21 mouse cellular contexts compared by ENCODE assay signal in the genomic region with DNA sequence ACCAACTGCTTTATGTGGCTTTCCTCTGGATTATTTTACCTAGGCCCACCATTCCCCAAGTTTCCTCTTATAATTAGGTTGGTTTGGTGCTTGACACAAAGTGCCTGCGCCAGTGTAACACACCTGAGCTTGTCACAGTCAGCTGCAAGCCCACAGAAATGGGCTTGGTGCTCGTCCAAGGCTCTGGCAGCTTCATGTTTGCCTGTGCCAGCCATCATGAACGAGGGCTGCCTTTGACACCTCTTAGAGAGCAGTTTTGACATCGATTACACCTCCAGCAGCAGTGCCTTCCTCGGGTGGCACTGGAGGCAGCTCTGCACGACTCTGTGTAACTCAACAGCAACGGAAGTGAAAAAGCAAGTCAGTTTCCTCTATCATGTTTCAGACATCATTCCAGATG. TPM values are rescaled to one million over a fixed set of nuclear protein-coding genes. Genes with fewer than 3 reads are reported as not detected.
DNase-seq lines count a peak whose midpoint lies in the region; ATAC-seq and TF ChIP-seq lines count a peak whose summit lies in the region.
"Had no signal": no experiment of that assay in that cellular context is flagged by ENCODE, and none has a peak within 500 bp of the region (broad histone marks: within the 10 kb centered on the region; RNA-seq: fewer than 3 reads in every experiment).

No protein-coding gene starts in this region.

- H3K9ac ChIP-seq in forebrain, postnatal 0 days, result no peak overlapping the region
- no peak overlapping the region for H3K9ac ChIP-seq in forebrain, embryonic 14.5 days (ENCODE audit: low read length)
- H3K9ac ChIP-seq in limb, embryonic 13.5 days, result peak overlapping the region; percentile 35; the same call in 1 of the 2 replicates
- H3K9ac ChIP-seq: embryonic facial prominence, embryonic 15.5 days; heart, embryonic 13.5 days; hindbrain, embryonic 15.5 days had no signal

- WGBS in forebrain, postnatal 0 days, result 76% methylated on average over 7 of the region's 7 CpGs
- 72% methylated on average over 7 of the region's 7 CpGs for WGBS in forebrain, embryonic 14.5 days
- 80% methylated on average over 7 of the region's 7 CpGs for WGBS in limb, embryonic 13.5 days
- 84% methylated on average over 7 of the region's 7 CpGs for WGBS in limb, embryonic 10.5 days

- H3K9me3 ChIP-seq in forebrain, postnatal 0 days (ENCODE audit: low read length), result no peaks in the 10 kb centered on the region
- no peaks in the 10 kb centered on the region for H3K9me3 ChIP-seq in forebrain, embryonic 14.5 days (replicated peaks; ENCODE audit: control insufficient read depth, low read length)
- H3K9me3 ChIP-seq in limb, embryonic 13.5 days, result 0 out of 2 replicates have a peak, but pooled peaks cover 7% of the 10 kb centered on the region
- H3K9me3 ChIP-seq in limb, embryonic 10.5 days (replicated peaks), result no peaks in the 10 kb centered on the region
- H3K9me3 ChIP-seq: embryonic facial prominence, embryonic 15.5 days; forebrain, embryonic 10.5 days; heart, embryonic 13.5 days; hindbrain, embryonic 15.5 days had no signal

- H3K27ac ChIP-seq in forebrain, postnatal 0 days (ENCODE audit: low read depth, low read length), result peak overlapping the region; percentile 62
- H3K27ac ChIP-seq in forebrain, embryonic 14.5 days (ENCODE audit: low read depth, low read length), result no peak overlapping the region
- 0 out of 2 replicates have a peak overlapping the region, but pooled peaks have one; percentile 6 for H3K27ac ChIP-seq in limb, embryonic 13.5 days
- no peak overlapping the region for H3K27ac ChIP-seq in limb, embryonic 10.5 days
- H3K27ac ChIP-seq: embryonic facial prominence, embryonic 15.5 days; forebrain, embryonic 10.5 days; gastrocnemius, adult 2 months; heart, embryonic 13.5 days; hindbrain, embryonic 15.5 days had no signal

- peaks cover 21% of the 10 kb centered on the region for H3K36me3 ChIP-seq in forebrain, postnatal 0 days (ENCODE audit: insufficient read depth)
- peaks cover 27% of the 10 kb centered on the region for H3K36me3 ChIP-seq in forebrain, embryonic 14.5 days (ENCODE audit: control insufficient read depth, insufficient read depth, low read length)
- peaks cover 44% of the 10 kb centered on the region for H3K36me3 ChIP-seq in limb, embryonic 13.5 days
- peaks cover 47% of the 10 kb centered on the region for H3K36me3 ChIP-seq in limb, embryonic 10.5 days

- DNase-seq in cerebellum, postnatal 10 days, result peak; percentile 64 to 72
- no peak for DNase-seq in cerebellum, postnatal 36 days
- DNase-seq in forebrain, postnatal 0 days, result no peak
- DNase-seq in forebrain, embryonic 14.5 days (ENCODE audit: low spot score), result no peak
- no peak for DNase-seq in limb, embryonic 10.5 days (ENCODE audit: low spot score)
- DNase-seq in brain, adult 2 months (ENCODE audit: low read depth, low spot score), result peak; percentile 40
- DNase-seq: adrenal gland, postnatal 10 days; B cell, adult 2 months; cerebellum, adult 18-20 months; cerebellum, adult 9-11 months; gastrocnemius, adult 2 months; gastrocnemius, postnatal 36 days; heart, adult 11 months; heart, postnatal 36 days had no signal

- no peak for ATAC-seq in forebrain, postnatal 0 days
- ATAC-seq in forebrain, embryonic 14.5 days, result no peak
- ATAC-seq in limb, embryonic 13.5 days (ENCODE audit: low FRiP score, low read depth), result no peak
- ATAC-seq: CD4-positive, CD25-positive, alpha-beta regulatory T cell, adult 4 months had no signal

- no peak overlapping the region for H3K4me3 ChIP-seq in forebrain, postnatal 0 days (ENCODE audit: low read depth, low read length)
- H3K4me3 ChIP-seq in forebrain, embryonic 14.5 days (ENCODE audit: low read depth, low read length), result no peak overlapping the region
- H3K4me3 ChIP-seq in limb, embryonic 13.5 days, result no peak overlapping the region
- H3K4me3 ChIP-seq in limb, embryonic 10.5 days, result no peak overlapping the region
- H3K4me3 ChIP-seq: embryonic facial prominence, embryonic 15.5 days; erythroblast, embryonic 14.5 days; forebrain, embryonic 10.5 days; gastrocnemius, adult 2 months; heart, embryonic 13.5 days; hindbrain, embryonic 15.5 days had no signal

- H3K4me2 ChIP-seq in forebrain, postnatal 0 days (ENCODE audit: low read depth), result no peak overlapping the region
- H3K4me2 ChIP-seq in forebrain, embryonic 14.5 days (ENCODE audit: low read length), result no peak overlapping the region
- no peak overlapping the region for H3K4me2 ChIP-seq in limb, embryonic 13.5 days (replicated peaks)
- H3K4me2 ChIP-seq: embryonic facial prominence, embryonic 15.5 days; heart, embryonic 13.5 days; hindbrain, embryonic 15.5 days had no signal

- no peak for TF ChIP-seq CTCF in forebrain, postnatal 0 days (IDR thresholded peaks at IDR 0.05; ENCODE audit: low read depth)

- no peaks in the 10 kb centered on the region for H3K27me3 ChIP-seq in forebrain, postnatal 0 days (ENCODE audit: insufficient read depth, low read length)
- no peaks in the 10 kb centered on the region for H3K27me3 ChIP-seq in forebrain, embryonic 14.5 days (replicated peaks; ENCODE audit: control insufficient read depth, insufficient read depth, low read length)
- no peaks in the 10 kb centered on the region for H3K27me3 ChIP-seq in limb, embryonic 13.5 days
- H3K27me3 ChIP-seq in limb, embryonic 10.5 days (ENCODE audit: low read depth, poor library complexity, severe bottlenecking), result no peaks in the 10 kb centered on the region
- H3K27me3 ChIP-seq: embryonic facial prominence, embryonic 15.5 days; heart, embryonic 13.5 days; hindbrain, embryonic 15.5 days had no signal

- H3K4me1 ChIP-seq in forebrain, postnatal 0 days (ENCODE audit: insufficient read depth), result 0 out of 2 replicates have a peak, but pooled peaks cover 4% of the 10 kb centered on the region
- H3K4me1 ChIP-seq in forebrain, embryonic 14.5 days (ENCODE audit: control insufficient read depth, insufficient read depth, low read length), result no peaks in the 10 kb centered on the region
- H3K4me1 ChIP-seq in limb, embryonic 13.5 days, result peaks cover 5% of the 10 kb centered on the region
- peaks cover 15% of the 10 kb centered on the region for H3K4me1 ChIP-seq in limb, embryonic 10.5 days

RNA-seq across cellular contexts. Expression of a gene that starts 4.0 kb away (rescaled TPM):
- 27.2 and 31.7 TPM in 2 replicates for total RNA-seq in forebrain, postnatal 0 days (2014; rRNA removed)
- 25.1 and 25.2 TPM in 2 replicates for polyA plus RNA-seq in forebrain, postnatal 0 days (2015; fragmentation: Nextera tagmentation; extraction: Ambion mirVana)
- polyA plus RNA-seq in forebrain, embryonic 14.5 days (2014; fragmentation: Nextera tagmentation; extraction: Ambion mirVana), result 18.3 and 19.7 TPM in 2 replicates
- 31.9 and 32.8 TPM in 2 replicates for polyA plus RNA-seq in limb, embryonic 13.5 days (2015; fragmentation: Nextera tagmentation; extraction: Ambion mirVana)
- 44.2 and 47.0 TPM in 2 replicates for polyA plus RNA-seq in limb, embryonic 10.5 days (2016; fragmentation: Nextera tagmentation; extraction: Ambion mirVana)

RNA-seq across cellular contexts. Expression of a gene that starts 8.2 kb away (rescaled TPM):
- 89.3 and 99.3 TPM in 2 replicates for total RNA-seq in forebrain, postnatal 0 days (2014; rRNA removed)
- polyA plus RNA-seq in forebrain, postnatal 0 days (2015; fragmentation: Nextera tagmentation; extraction: Ambion mirVana), result 193 and 216 TPM in 2 replicates
- 171 and 189 TPM in 2 replicates for polyA plus RNA-seq in forebrain, embryonic 14.5 days (2014; fragmentation: Nextera tagmentation; extraction: Ambion mirVana)
- 183 and 185 TPM in 2 replicates for polyA plus RNA-seq in limb, embryonic 13.5 days (2015; fragmentation: Nextera tagmentation; extraction: Ambion mirVana)
- 206 and 216 TPM in 2 replicates for polyA plus RNA-seq in limb, embryonic 10.5 days (2016; fragmentation: Nextera tagmentation; extraction: Ambion mirVana)

RNA-seq across cellular contexts. Expression of a gene that starts 12.2 kb away (rescaled TPM):
- total RNA-seq in forebrain, postnatal 0 days (2014; rRNA removed), result 7.0 and 7.3 TPM in 2 replicates
- 4.3 and 5.0 TPM in 2 replicates for polyA plus RNA-seq in forebrain, postnatal 0 days (2015; fragmentation: Nextera tagmentation; extraction: Ambion mirVana)
- polyA plus RNA-seq in forebrain, embryonic 14.5 days (2014; fragmentation: Nextera tagmentation; extraction: Ambion mirVana), result 9.0 and 9.7 TPM in 2 replicates
- polyA plus RNA-seq in limb, embryonic 13.5 days (2015; fragmentation: Nextera tagmentation; extraction: Ambion mirVana), result 6.0 and 6.7 TPM in 2 replicates
- 5.9 and 6.1 TPM in 2 replicates for polyA plus RNA-seq in limb, embryonic 10.5 days (2016; fragmentation: Nextera tagmentation; extraction: Ambion mirVana)

RNA-seq across cellular contexts. Expression of a gene that starts 15.9 kb away (rescaled TPM):
- 17.4 and 19.6 TPM in 2 replicates for total RNA-seq in forebrain, postnatal 0 days (2014; rRNA removed)
- 22.4 and 22.6 TPM in 2 replicates for polyA plus RNA-seq in forebrain, postnatal 0 days (2015; fragmentation: Nextera tagmentation; extraction: Ambion mirVana)
- polyA plus RNA-seq in forebrain, embryonic 14.5 days (2014; fragmentation: Nextera tagmentation; extraction: Ambion mirVana), result 30.8 and 41.4 TPM in 2 replicates
- 62.7 and 66.2 TPM in 2 replicates for polyA plus RNA-seq in limb, embryonic 13.5 days (2015; fragmentation: Nextera tagmentation; extraction: Ambion mirVana)
- polyA plus RNA-seq in limb, embryonic 10.5 days (2016; fragmentation: Nextera tagmentation; extraction: Ambion mirVana), result 41.3 and 43.7 TPM in 2 replicates

RNA-seq across cellular contexts. Expression of a gene that starts 19.4 kb away (rescaled TPM):
- 236 and 241 TPM in 2 replicates for total RNA-seq in forebrain, postnatal 0 days (2014; rRNA removed)
- polyA plus RNA-seq in forebrain, postnatal 0 days (2015; fragmentation: Nextera tagmentation; extraction: Ambion mirVana), result 269 and 334 TPM in 2 replicates
- polyA plus RNA-seq in forebrain, embryonic 14.5 days (2014; fragmentation: Nextera tagmentation; extraction: Ambion mirVana), result 273 and 345 TPM in 2 replicates
- 211 and 232 TPM in 2 replicates for polyA plus RNA-seq in limb, embryonic 13.5 days (2015; fragmentation: Nextera tagmentation; extraction: Ambion mirVana)
- polyA plus RNA-seq in limb, embryonic 10.5 days (2016; fragmentation: Nextera tagmentation; extraction: Ambion mirVana), result 181 and 183 TPM in 2 replicates

Comparison
In these comparisons a context has a peak if more than half of its experiments do, and no peak if none do; other contexts are left out.
1. DNase-seq: peak in cerebellum, postnatal 10 days (2 of 2) and brain, adult 2 months (single experiment); none in cerebellum, postnatal 36 days (0 of 2), forebrain, postnatal 0 days (single experiment), forebrain, embryonic 14.5 days (single experiment) and limb, embryonic 10.5 days (single experiment).
2. H3K27ac ChIP-seq: peak in forebrain, postnatal 0 days (single experiment) and limb, embryonic 13.5 days (single experiment); none in forebrain, embryonic 14.5 days (single experiment) and limb, embryonic 10.5 days (single experiment).